Mouse (Mus musculus) ES-E14 (cell line): ENCODE data around the gene Hydin. TPM values are rescaled to one million over a fixed set of nuclear protein-coding genes. Genes with fewer than 3 reads are reported as not detected.

ENCODE experiments used
- DNase-seq: peaks from one replicate; pipeline ENCODE4 v3.0.0-alpha.2; 2013; ENCODE audit warnings: low read depth, low spot score
- H3K27ac ChIP-seq: 2 replicates; pipeline ENCODE4 v1.5.1; 2012; ENCODE audit warnings: low read depth, mild to moderate bottlenecking, low read length, moderate library complexity, mixed read lengths; ENCODE audit not compliant: poor library complexity, insufficient read depth, severe bottlenecking
- H3K36me3 ChIP-seq: 2 replicates; pipeline ENCODE4 v1.6.1; 2012; ENCODE audit warnings: mild to moderate bottlenecking, low read length, moderate library complexity, mixed read lengths; ENCODE audit not compliant: control insufficient read depth, poor library complexity, insufficient read depth, severe bottlenecking
- H3K4me1 ChIP-seq, 2 experiments: fragments of 150-350 bp in 1 of 2; sonication (generic) in 1 of 2; 2 replicates each; pipeline ENCODE4 v1.6.1; 2012; ENCODE audit warnings: low read length in 2 of 2, mild to moderate bottlenecking in 1 of 2, mixed read lengths in 1 of 2; ENCODE audit not compliant: control insufficient read depth in 2 of 2, insufficient read depth in 2 of 2, poor library complexity in 1 of 2
- H3K4me3 ChIP-seq, 2 experiments: fragments of 150-350 bp in 1 of 2; sonication (generic) in 1 of 2; 2 replicates each; pipeline ENCODE4 v1.5.1; 2012; ENCODE audit warnings: low read length in 2 of 2, low read depth in 1 of 2, mild to moderate bottlenecking in 1 of 2, mixed read lengths in 1 of 2; ENCODE audit not compliant: insufficient read depth in 1 of 2, poor library complexity in 1 of 2, severe bottlenecking in 1 of 2
- H3K9ac ChIP-seq: 2 replicates; pipeline ENCODE4 v1.6.1; 2012; ENCODE audit warnings: low read depth, mild to moderate bottlenecking, low read length, mixed read lengths; ENCODE audit not compliant: poor library complexity, insufficient read depth, severe bottlenecking
- H3K9me3 ChIP-seq: fragments of 150-350 bp; sonication (generic); 2 replicates; pipeline ENCODE4 v1.6.1; 2012; ENCODE audit warnings: low read depth, mild to moderate bottlenecking, low read length; ENCODE audit not compliant: control insufficient read depth, insufficient read depth
- CHD2 ChIP-seq: IDR thresholded peaks from 2 replicates; pipeline ENCODE4 v1.6.1; 2014; ENCODE audit warnings: mild to moderate bottlenecking, low read depth, low read length, inconsistent platforms
- HCFC1 ChIP-seq: IDR thresholded peaks from 2 replicates; pipeline ENCODE4 v1.6.1; 2012; ENCODE audit warnings: low read length, inconsistent platforms, borderline replicate concordance; ENCODE audit not compliant: insufficient read depth
- MAFK ChIP-seq: IDR thresholded peaks from 2 replicates; pipeline ENCODE4 v1.6.1; 2014; ENCODE audit warnings: mild to moderate bottlenecking, low read depth, low read length, inconsistent platforms; ENCODE audit not compliant: insufficient read depth
- ZC3H11A ChIP-seq: IDR thresholded peaks from 2 replicates; pipeline ENCODE4 v1.6.1; 2012; ENCODE audit warnings: low read depth, mild to moderate bottlenecking, inconsistent platforms, low read length, borderline replicate concordance
- ZNF384 ChIP-seq: IDR thresholded peaks from 2 replicates; pipeline ENCODE4 v1.6.1; 2012; ENCODE audit warnings: low read depth, low read length, inconsistent platforms
- in situ Hi-C, 2 experiments: fragments of 600-800 bp; cut with MboI; formaldehyde crosslinking; loops; one replicate each; pipeline ENCODE4 v1.15.1; 2025; ENCODE audit warnings: low sequenced_read_pairs in 2 of 2, inconsistent platforms in 1 of 2; ENCODE audit not compliant: unreplicated experiment in 2 of 2
- total RNA-seq: library from RNA; depleted of rRNA; stranded (reverse); fragments of 300-350 nt; gene quantifications from 2 replicates; pipeline ENCODE4 v1.2.3, GENCODE M21; 2012

The Hydin gene
- total RNA-seq, 1 experiment, result 1.0 TPM

DNA sequence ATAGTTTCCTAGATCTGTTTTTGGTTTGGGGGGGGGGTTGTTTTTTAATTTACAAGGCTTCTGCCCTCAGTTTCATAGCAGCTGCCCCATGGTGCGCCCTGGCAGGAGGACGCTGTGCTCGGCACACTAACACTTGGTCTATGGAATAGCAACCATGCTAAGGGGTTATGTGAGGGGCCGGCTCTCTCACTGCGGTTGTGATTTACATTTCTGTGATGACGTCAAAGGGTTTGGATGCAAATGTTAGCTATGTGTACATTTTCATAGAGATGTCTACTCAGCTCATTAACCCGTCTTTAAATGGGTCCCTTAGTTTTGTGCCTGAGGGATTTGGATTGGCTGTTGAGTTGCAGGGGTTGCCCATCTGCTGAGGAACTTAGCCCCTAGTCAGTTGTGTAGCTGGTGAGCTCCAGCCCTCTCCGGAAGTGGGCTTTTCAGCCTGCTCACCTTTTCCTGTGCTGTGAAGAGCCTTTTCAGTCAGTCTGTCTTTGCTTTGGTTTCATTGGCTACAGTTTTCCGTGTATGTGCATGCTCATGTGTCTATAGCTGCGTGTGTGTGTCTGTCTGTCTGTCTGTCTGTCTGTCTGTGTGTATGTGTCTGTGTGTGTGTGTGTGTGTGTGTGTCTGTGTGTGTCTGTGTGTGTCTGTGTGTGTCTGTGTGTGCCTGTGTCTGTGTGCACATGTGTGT, 197.1 kb downstream of the Hydin start:
- in situ Hi-C loops, result no loop called here
- Histone ChIP-seq H3K4me1 (no peaks in the 10 kb centered on the region), H3K9me3 (no peaks in the 10 kb centered on the region), H3K27ac (no peak overlapping the region), H3K9ac (no peak overlapping the region), H3K4me3 (no peak overlapping the region), H3K36me3 (no peaks in the 10 kb centered on the region)
- DNase-seq, result no peak
- TF ChIP-seq ZNF384, result no peak

DNA sequence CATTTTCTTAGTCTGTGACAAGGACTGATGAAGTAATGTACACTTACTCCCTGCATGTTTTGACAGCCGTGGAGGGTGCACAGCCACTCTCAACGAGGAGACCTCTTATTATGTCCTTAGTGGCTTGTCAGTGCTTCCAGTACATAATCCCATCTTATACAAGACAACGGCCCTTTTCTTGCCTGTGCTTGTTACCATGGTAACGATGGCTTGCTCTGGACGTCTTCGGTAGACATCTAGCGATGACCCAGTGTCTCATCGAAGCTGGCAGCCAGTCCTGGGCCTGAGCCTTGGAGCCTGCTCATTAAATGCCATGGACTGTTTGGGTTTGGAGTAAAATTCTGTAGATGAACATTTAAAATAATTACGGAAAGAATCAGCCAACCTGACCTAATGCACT, 198.8 kb downstream of the Hydin start:
- TF ChIP-seq ZC3H11A (no peak), MAFK (no peak), HCFC1 (no peak), ZNF384 (no peak), CHD2 (no peak)
- H3K9me3 ChIP-seq, result no peaks in the 10 kb centered on the region
- H3K9ac ChIP-seq, result no peak overlapping the region
- no peak for DNase-seq
- H3K4me3 ChIP-seq, result no peak overlapping the region
- H3K27ac ChIP-seq, result no peak overlapping the region
- in situ Hi-C loops, result no loop called here
- no peaks in the 10 kb centered on the region for H3K36me3 ChIP-seq
- H3K4me1 ChIP-seq, result no peaks in the 10 kb centered on the region

DNA sequence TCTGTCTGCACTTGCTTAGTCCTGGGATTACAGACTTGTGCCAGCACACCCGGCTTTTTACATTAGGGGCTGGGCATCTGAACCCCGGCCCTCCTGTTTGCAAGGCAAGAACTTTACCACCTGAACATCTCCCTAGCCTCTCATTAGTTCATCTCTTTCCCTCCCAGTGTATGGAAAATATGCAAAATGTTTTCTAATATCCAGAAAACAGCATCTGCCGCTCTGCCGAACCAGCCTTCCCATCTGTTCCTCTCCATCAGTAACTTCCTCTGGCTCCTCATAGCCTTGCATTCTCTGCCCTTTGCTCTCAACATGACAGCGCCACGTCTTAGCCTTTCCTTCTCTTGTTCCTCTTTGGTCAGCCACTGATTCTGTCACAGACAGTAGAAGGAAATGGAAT, 210.5 kb downstream of the Hydin start:
- DNase-seq, result no peak

DNA sequence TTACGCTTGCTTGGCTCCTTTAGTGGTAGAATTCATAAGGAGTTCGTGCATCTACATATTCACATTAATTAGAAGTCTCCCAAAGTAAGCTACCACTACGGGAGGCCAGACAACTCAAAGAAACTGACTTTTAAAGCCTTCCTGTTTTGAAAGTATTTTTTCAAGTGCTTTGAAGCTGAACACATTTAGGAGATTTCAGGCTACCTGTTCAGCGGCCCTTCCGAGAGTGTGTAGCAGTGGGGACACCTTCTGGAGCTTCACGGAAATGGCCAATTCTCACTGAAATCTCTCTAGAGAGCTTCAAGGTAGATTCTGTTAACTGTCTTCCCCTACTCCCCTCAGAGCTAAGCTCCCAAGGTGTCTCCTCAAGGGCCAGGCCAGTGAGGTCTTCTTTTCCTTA, 211.8 kb downstream of the Hydin start:
- DNase-seq, result no peak
- H3K27ac ChIP-seq, result no peak overlapping the region
- no peaks in the 10 kb centered on the region for H3K4me1 ChIP-seq
- no peak overlapping the region for H3K9ac ChIP-seq
- no peak overlapping the region for H3K4me3 ChIP-seq
- in situ Hi-C loops, result no loop called here
- TF ChIP-seq ZC3H11A, result peak; percentile 22; the same call in 1 of the 2 replicates
- no peak for TF ChIP-seq MAFK
- no peaks in the 10 kb centered on the region for H3K36me3 ChIP-seq
- H3K9me3 ChIP-seq, result no peaks in the 10 kb centered on the region

More for the DNA sequence above, 210.5 kb downstream of the Hydin start:
- in situ Hi-C loops, result no loop called here
- H3K9ac ChIP-seq, result no peak overlapping the region
- TF ChIP-seq MAFK (no peak), ZNF384 (no peak), ZC3H11A (no peak), HCFC1 (no peak), CHD2 (no peak)
- H3K27ac ChIP-seq, result no peak overlapping the region
- H3K4me1 ChIP-seq, result no peaks in the 10 kb centered on the region
- no peaks in the 10 kb centered on the region for H3K9me3 ChIP-seq
- no peak overlapping the region for H3K4me3 ChIP-seq
- no peaks in the 10 kb centered on the region for H3K36me3 ChIP-seq

DNA sequence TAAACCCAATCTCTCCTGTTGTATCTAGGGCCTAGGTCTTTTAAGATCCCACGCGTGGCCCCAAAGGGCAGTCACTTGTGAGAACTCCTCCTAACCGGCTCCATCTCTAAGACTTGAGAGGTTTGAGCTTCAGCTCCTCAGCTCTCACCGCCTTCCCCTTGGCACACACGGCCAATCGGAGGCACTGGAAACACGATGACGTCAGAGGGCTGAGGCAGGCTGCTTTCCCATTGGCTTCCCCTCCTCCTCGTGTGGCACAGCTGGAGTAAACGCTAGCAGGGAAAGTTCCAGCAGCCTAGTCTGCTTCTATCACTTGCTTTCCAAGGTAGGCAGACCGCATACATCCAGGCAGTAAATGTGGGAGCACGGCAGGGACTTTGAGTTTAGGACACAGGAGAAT, 212.6 kb downstream of the Hydin start:
- Histone ChIP-seq H3K27ac (no peak overlapping the region), H3K36me3 (no peaks in the 10 kb centered on the region), H3K4me1 (no peaks in the 10 kb centered on the region), H3K9me3 (no peaks in the 10 kb centered on the region), H3K9ac (0 out of 2 replicates have a peak overlapping the region, but pooled peaks have one; percentile 31), H3K4me3 (peak overlapping the region in 1 of 2 experiments; percentile 28; a peak in 1 of 4 replicates)
- DNase-seq, result peak; percentile 38
- in situ Hi-C loops, result no loop called here
- TF ChIP-seq ZC3H11A (no peak), ZNF384 (no peak), MAFK (no peak), HCFC1 (no peak), CHD2 (no peak)
